Mouse (Mus musculus): ENCODE measurements around the gene Tmem8b. TPM values are rescaled to one million over a fixed set of nuclear protein-coding genes. Genes with fewer than 3 reads are reported as not detected.

The Tmem8b gene
- polyA plus RNA-seq, 1 experiment from 2014 or later = 2.0 TPM

GRCm38 (mm10) chr4:43631046-43631955, 37.5 kb upstream of the Tmem8b start, which contains the start of gene Npr2:
Gene Npr2 (plus strand): TSS chr4:43631935.
- Histone ChIP-seq H3K36me3 (ENCODE audit: insufficient read depth, low read length) (no peaks in the 10 kb centered on the region), H3K4me1 (replicated peaks; ENCODE audit: insufficient read depth, low read length) (peaks cover 13% of the 10 kb centered on the region; the same call in 1 of the 2 replicates), H3K27ac (peak within 1 kb of the TSS; percentile 64; the same call in 1 of the 2 replicates), H3K9me3 (replicated peaks; ENCODE audit: low read length) (no peaks in the 10 kb centered on the region), H3K27me3 (ENCODE audit: insufficient read depth, low read length) (no peaks in the 10 kb centered on the region), H3K4me3 (replicated peaks; ENCODE audit: low read depth, low read length) (peak within 1 kb of the TSS; percentile 61), H3K4me2 (ENCODE audit: low read length) (peak within 1 kb of the TSS; percentile 91), H3K9ac (ENCODE audit: low read depth, low read length) (peak within 1 kb of the TSS; percentile 80)
- ATAC-seq (replicated peaks; ENCODE audit: low FRiP score, low read depth) (peak; percentile 55), DNase-seq (ENCODE audit: low spot score) (peak; percentile 78)
- 2% methylated on average over 52 of the region's 70 CpGs for WGBS
- no peak for TF ChIP-seq CTCF (IDR thresholded peaks at IDR 0.05; ENCODE audit: low read depth)

- H3K4me3 ChIP-seq (replicated peaks; ENCODE audit: low read depth, low read length) = peak overlapping the region; percentile 61
- no peaks in the 10 kb centered on the region for H3K36me3 ChIP-seq (ENCODE audit: insufficient read depth, low read length)
- no peak for DNase-seq (ENCODE audit: low spot score)
- H3K9ac ChIP-seq (ENCODE audit: low read depth, low read length) = peak overlapping the region; percentile 80
- H3K9me3 ChIP-seq (replicated peaks; ENCODE audit: low read length) = no peaks in the 10 kb centered on the region
- 0 out of 2 replicates have a peak overlapping the region, but pooled peaks have one; percentile 64 for H3K27ac ChIP-seq
- TF ChIP-seq CTCF (IDR thresholded peaks at IDR 0.05; ENCODE audit: low read depth) = no peak
- ATAC-seq (replicated peaks; ENCODE audit: low FRiP score, low read depth) = peak; percentile 3; the same call in 1 of the 2 replicates
- H3K4me2 ChIP-seq (ENCODE audit: low read length) = peak overlapping the region; percentile 91
- no peaks in the 10 kb centered on the region for H3K27me3 ChIP-seq (ENCODE audit: insufficient read depth, low read length)
- H3K4me1 ChIP-seq (replicated peaks; ENCODE audit: insufficient read depth, low read length) = peaks cover 13% of the 10 kb centered on the region; the same call in 1 of the 2 replicates
- WGBS = 46% methylated on average over 42 of the region's 42 CpGs
Measured at GRCm38 (mm10) chr4:43631956-43632920, 36.5 kb upstream of the Tmem8b start.

GRCm38 (mm10) chr4:43633296-43633695, 35.5 kb upstream of the Tmem8b start:
- Histone ChIP-seq H3K27me3 (ENCODE audit: insufficient read depth, low read length) (no peaks in the 10 kb centered on the region), H3K4me1 (replicated peaks; ENCODE audit: insufficient read depth, low read length) (peaks cover 13% of the 10 kb centered on the region; the same call in 1 of the 2 replicates), H3K9me3 (replicated peaks; ENCODE audit: low read length) (no peaks in the 10 kb centered on the region), H3K27ac (no peak overlapping the region), H3K36me3 (ENCODE audit: insufficient read depth, low read length) (no peaks in the 10 kb centered on the region), H3K9ac (ENCODE audit: low read depth, low read length) (no peak overlapping the region), H3K4me3 (replicated peaks; ENCODE audit: low read depth, low read length) (no peak overlapping the region), H3K4me2 (ENCODE audit: low read length) (no peak overlapping the region)
- WGBS = 83% methylated on average over 8 of the region's 8 CpGs
- no peak for TF ChIP-seq CTCF (IDR thresholded peaks at IDR 0.05; ENCODE audit: low read depth)
- DNase-seq (ENCODE audit: low spot score) (no peak), ATAC-seq (replicated peaks; ENCODE audit: low FRiP score, low read depth) (no peak)

- DNase-seq (ENCODE audit: low spot score) (no peak), ATAC-seq (replicated peaks; ENCODE audit: low FRiP score, low read depth) (no peak)
- 94% methylated on average over 2 of the region's 2 CpGs for WGBS
Measured at GRCm38 (mm10) chr4:43633736-43634135, 35.0 kb upstream of the Tmem8b start.

GRCm38 (mm10) chr4:43634621-43635374, 34.0 kb upstream of the Tmem8b start:
- Histone ChIP-seq H3K4me3 (replicated peaks; ENCODE audit: low read depth, low read length) (no peak overlapping the region), H3K9ac (ENCODE audit: low read depth, low read length) (no peak overlapping the region), H3K4me2 (ENCODE audit: low read length) (no peak overlapping the region), H3K36me3 (ENCODE audit: insufficient read depth, low read length) (no peaks in the 10 kb centered on the region), H3K27ac (no peak overlapping the region), H3K27me3 (ENCODE audit: insufficient read depth, low read length) (no peaks in the 10 kb centered on the region), H3K4me1 (replicated peaks; ENCODE audit: insufficient read depth, low read length) (peaks cover 13% of the 10 kb centered on the region; the same call in 1 of the 2 replicates), H3K9me3 (replicated peaks; ENCODE audit: low read length) (no peaks in the 10 kb centered on the region)
- DNase-seq (ENCODE audit: low spot score) = no peak
- ATAC-seq (replicated peaks; ENCODE audit: low FRiP score, low read depth) = no peak
- no peak for TF ChIP-seq CTCF (IDR thresholded peaks at IDR 0.05; ENCODE audit: low read depth)
- WGBS = 78% methylated on average over 7 of the region's 7 CpGs

More at GRCm38 (mm10) chr4:43633736-43634135, 35.0 kb upstream of the Tmem8b start:
- Histone ChIP-seq H3K27ac (no peak overlapping the region), H3K9ac (ENCODE audit: low read depth, low read length) (no peak overlapping the region), H3K4me1 (replicated peaks; ENCODE audit: insufficient read depth, low read length) (peaks cover 13% of the 10 kb centered on the region; the same call in 1 of the 2 replicates), H3K27me3 (ENCODE audit: insufficient read depth, low read length) (no peaks in the 10 kb centered on the region), H3K4me3 (replicated peaks; ENCODE audit: low read depth, low read length) (no peak overlapping the region), H3K4me2 (ENCODE audit: low read length) (no peak overlapping the region), H3K9me3 (replicated peaks; ENCODE audit: low read length) (no peaks in the 10 kb centered on the region), H3K36me3 (ENCODE audit: insufficient read depth, low read length) (no peaks in the 10 kb centered on the region)
- TF ChIP-seq CTCF (IDR thresholded peaks at IDR 0.05; ENCODE audit: low read depth) = no peak

All from kidney, postnatal 0 days (tissue).